Mouse (Mus musculus) embryonic facial prominence, embryonic 12.5 days (tissue): ENCODE data around the gene Gpr35. TPM values are rescaled to one million over a fixed set of nuclear protein-coding genes. Genes with fewer than 3 reads are reported as not detected.

Source experiments
- ATAC-seq: fragments of 200-750 bp; cut with Nextera tagmentation; 2 replicates; pipeline ENCODE4 v1.8.0; 2017; ENCODE audit not compliant: insufficient number of reproducible peaks, insufficient read depth, low FRiP score, low TSS enrichment
- H3K27ac ChIP-seq: fragments of 300-500 bp; sonication (generic); 2 replicates; pipeline ENCODE4 v1.5.1; 2016; ENCODE audit warnings: mild to moderate bottlenecking
- H3K27me3 ChIP-seq: fragments of 300-500 bp; sonication (generic); 2 replicates; pipeline ENCODE4 v1.6.1; 2016; ENCODE audit warnings: mild to moderate bottlenecking, moderate library complexity
- H3K36me3 ChIP-seq: fragments of 300-500 bp; sonication (generic); 2 replicates; pipeline ENCODE4 v1.6.1; 2016; ENCODE audit warnings: mild to moderate bottlenecking
- H3K4me1 ChIP-seq: fragments of 300-500 bp; sonication (generic); 2 replicates; pipeline ENCODE4 v1.6.1; 2016
- H3K4me2 ChIP-seq: fragments of 300-500 bp; sonication (generic); replicated peaks from 2 replicates; pipeline ENCODE4 v1.6.1; 2016; ENCODE audit warnings: mild to moderate bottlenecking, moderate library complexity
- H3K4me3 ChIP-seq: fragments of 300-500 bp; sonication (generic); 2 replicates; pipeline ENCODE4 v1.5.1; 2016; ENCODE audit warnings: mild to moderate bottlenecking
- H3K9ac ChIP-seq: fragments of 300-500 bp; sonication (generic); 2 replicates; pipeline ENCODE4 v1.6.1; 2016; ENCODE audit warnings: mild to moderate bottlenecking, moderate library complexity
- H3K9me3 ChIP-seq: fragments of 300-500 bp; sonication (generic); 2 replicates; pipeline ENCODE4 v1.6.1; 2016; ENCODE audit warnings: mild to moderate bottlenecking, moderate library complexity
- WGBS: fragments of 180-500 bp; shearing (Covaris S2); methylation state at CpG from one replicate; pipeline ENCODE4 v1.1.7; 2016; 5-methylcytosine and 5-hydroxymethylcytosine counted together
- polyA plus RNA-seq: library from polyadenylated mRNA; unstranded; fragments of >200 nt; fragmentation: Nextera tagmentation; extraction: Ambion mirVana; gene quantifications from 2 replicates; pipeline ENCODE4 v1.2.1, GENCODE M21; 2016

Gene Gpr35
- polyA plus RNA-seq, 1 experiment from 2014 or later = 0.36 TPM

- Histone ChIP-seq H3K4me3 (peak overlapping the region; percentile 82), H3K36me3 (peaks cover 26% of the 10 kb centered on the region), H3K9me3 (no peaks in the 10 kb centered on the region), H3K9ac (peak overlapping the region; percentile 89), H3K4me1 (peaks cover 33% of the 10 kb centered on the region), H3K27me3 (no peaks in the 10 kb centered on the region; the same call in 1 of the 2 replicates), H3K4me2 (peak overlapping the region; percentile 72), H3K27ac (no peak overlapping the region)
- 50% methylated on average over 8 of the region's 8 CpGs for WGBS
- ATAC-seq = no peak
Measured at GRCm38 (mm10) chr1:92911721-92912138, 38.9 kb upstream of the Gpr35 start.

- Histone ChIP-seq H3K27ac (no peak overlapping the region), H3K9ac (0 out of 2 replicates have a peak overlapping the region, but pooled peaks have one; percentile 26), H3K4me2 (peak overlapping the region; percentile 72), H3K4me3 (peak overlapping the region; percentile 82), H3K9me3 (no peaks in the 10 kb centered on the region), H3K36me3 (peaks cover 31% of the 10 kb centered on the region), H3K4me1 (peaks cover 32% of the 10 kb centered on the region), H3K27me3 (no peaks in the 10 kb centered on the region; the same call in 1 of the 2 replicates)
- no peak for ATAC-seq
- 45% methylated on average over 1 of the region's 1 CpGs for WGBS
Measured at GRCm38 (mm10) chr1:92912286-92912685, 38.4 kb upstream of the Gpr35 start.

GRCm38 (mm10) chr1:92914239-92914638, 36.4 kb upstream of the Gpr35 start:
- no peak overlapping the region for H3K27ac ChIP-seq
- no peak overlapping the region for H3K4me3 ChIP-seq
- H3K9ac ChIP-seq = no peak overlapping the region
- H3K9me3 ChIP-seq = no peaks in the 10 kb centered on the region
- no peak overlapping the region for H3K4me2 ChIP-seq
- ATAC-seq = no peak
- H3K27me3 ChIP-seq = no peaks in the 10 kb centered on the region
- H3K4me1 ChIP-seq = peaks cover 25% of the 10 kb centered on the region
- peaks cover 51% of the 10 kb centered on the region for H3K36me3 ChIP-seq
- WGBS = 78% methylated on average over 4 of the region's 4 CpGs

GRCm38 (mm10) chr1:92914993-92915392, 35.7 kb upstream of the Gpr35 start:
- 91% methylated on average over 11 of the region's 11 CpGs for WGBS
- Histone ChIP-seq H3K4me2 (no peak overlapping the region), H3K9me3 (no peaks in the 10 kb centered on the region), H3K4me3 (no peak overlapping the region), H3K4me1 (peaks cover 20% of the 10 kb centered on the region), H3K27me3 (no peaks in the 10 kb centered on the region), H3K36me3 (peaks cover 58% of the 10 kb centered on the region), H3K9ac (no peak overlapping the region), H3K27ac (no peak overlapping the region)
- no peak for ATAC-seq

- Histone ChIP-seq H3K9ac (no peak overlapping the region), H3K4me3 (no peak overlapping the region), H3K4me1 (peaks cover 13% of the 10 kb centered on the region), H3K27me3 (no peaks in the 10 kb centered on the region), H3K9me3 (no peaks in the 10 kb centered on the region), H3K27ac (no peak overlapping the region), H3K36me3 (peaks cover 68% of the 10 kb centered on the region), H3K4me2 (no peak overlapping the region)
- no peak for ATAC-seq
- WGBS = 94% methylated on average over 9 of the region's 9 CpGs
Measured at GRCm38 (mm10) chr1:92916725-92917124, 33.9 kb upstream of the Gpr35 start.

- H3K4me1 ChIP-seq = no peaks in the 10 kb centered on the region
- no peaks in the 10 kb centered on the region for H3K9me3 ChIP-seq
- peaks cover 66% of the 10 kb centered on the region for H3K36me3 ChIP-seq
- ATAC-seq = no peak
- no peak overlapping the region for H3K4me3 ChIP-seq
- H3K4me2 ChIP-seq = no peak overlapping the region
- H3K9ac ChIP-seq = no peak overlapping the region
- 97% methylated on average over 11 of the region's 11 CpGs for WGBS
- H3K27ac ChIP-seq = no peak overlapping the region
- H3K27me3 ChIP-seq = no peaks in the 10 kb centered on the region
Measured at GRCm38 (mm10) chr1:92919151-92919550, 31.5 kb upstream of the Gpr35 start.

- peaks cover 62% of the 10 kb centered on the region for H3K36me3 ChIP-seq
- H3K9me3 ChIP-seq = no peaks in the 10 kb centered on the region
Measured at GRCm38 (mm10) chr1:92919775-92920174, 30.9 kb upstream of the Gpr35 start.

GRCm38 (mm10) chr1:92920474-92921200, 30.0 kb upstream of the Gpr35 start:
- Histone ChIP-seq H3K4me3 (no peak overlapping the region), H3K9me3 (no peaks in the 10 kb centered on the region), H3K36me3 (peaks cover 53% of the 10 kb centered on the region), H3K27me3 (no peaks in the 10 kb centered on the region), H3K9ac (no peak overlapping the region), H3K4me2 (no peak overlapping the region), H3K27ac (no peak overlapping the region), H3K4me1 (no peaks in the 10 kb centered on the region)
- WGBS = 82% methylated on average over 7 of the region's 7 CpGs
- no peak for ATAC-seq

More at GRCm38 (mm10) chr1:92919775-92920174, 30.9 kb upstream of the Gpr35 start:
- Histone ChIP-seq H3K9ac (no peak overlapping the region), H3K4me3 (no peak overlapping the region), H3K4me1 (no peaks in the 10 kb centered on the region), H3K27ac (no peak overlapping the region), H3K27me3 (no peaks in the 10 kb centered on the region), H3K4me2 (no peak overlapping the region)
- no peak for ATAC-seq
- WGBS = 81% methylated on average over 12 of the region's 12 CpGs

GRCm38 (mm10) chr1:92921496-92921895, 29.2 kb upstream of the Gpr35 start:
- no peak for ATAC-seq
- Histone ChIP-seq H3K4me3 (no peak overlapping the region), H3K4me1 (no peaks in the 10 kb centered on the region), H3K9ac (no peak overlapping the region), H3K9me3 (no peaks in the 10 kb centered on the region), H3K27ac (no peak overlapping the region), H3K4me2 (no peak overlapping the region), H3K36me3 (peaks cover 45% of the 10 kb centered on the region), H3K27me3 (no peaks in the 10 kb centered on the region)
- 86% methylated on average over 4 of the region's 4 CpGs for WGBS

GRCm38 (mm10) chr1:92930171-92930706, 20.4 kb upstream of the Gpr35 start:
- no peak for ATAC-seq
- Histone ChIP-seq H3K4me1 (peaks cover 6% of the 10 kb centered on the region; the same call in 1 of the 2 replicates), H3K4me3 (no peak overlapping the region), H3K27ac (no peak overlapping the region), H3K27me3 (no peaks in the 10 kb centered on the region), H3K9me3 (peaks cover 5% of the 10 kb centered on the region), H3K36me3 (no peaks in the 10 kb centered on the region), H3K9ac (no peak overlapping the region), H3K4me2 (no peak overlapping the region)
- WGBS = 25% methylated on average over 1 of the region's 1 CpGs

- H3K4me3 ChIP-seq = peak overlapping the region; percentile 65
- 85% methylated on average over 4 of the region's 4 CpGs for WGBS
- H3K27ac ChIP-seq = peak overlapping the region; percentile 94
- no peak for ATAC-seq
- H3K9ac ChIP-seq = peak overlapping the region; percentile 74
- peak overlapping the region; percentile 68 for H3K4me2 ChIP-seq
- peaks cover 12% of the 10 kb centered on the region for H3K4me1 ChIP-seq
- peaks cover 5% of the 10 kb centered on the region for H3K9me3 ChIP-seq
- no peaks in the 10 kb centered on the region for H3K27me3 ChIP-seq
- peaks cover 12% of the 10 kb centered on the region for H3K36me3 ChIP-seq
Measured at GRCm38 (mm10) chr1:92933611-92934010, 17.1 kb upstream of the Gpr35 start.

GRCm38 (mm10) chr1:92934182-92934827, 16.4 kb upstream of the Gpr35 start, which contains the start of gene Capn10:
Gene Capn10, plus strand, starts transcription at chr1:92934376.
- Histone ChIP-seq H3K4me1 (peaks cover 12% of the 10 kb centered on the region), H3K9ac (peak within 1 kb of the TSS; percentile 74), H3K4me2 (peak within 1 kb of the TSS; percentile 68), H3K9me3 (peaks cover 5% of the 10 kb centered on the region), H3K4me3 (peak within 1 kb of the TSS; percentile 65), H3K36me3 (peaks cover 19% of the 10 kb centered on the region), H3K27ac (peak within 1 kb of the TSS; percentile 94), H3K27me3 (no peaks in the 10 kb centered on the region)
- peak; percentile 99 for ATAC-seq
- under 1% methylated on average over 45 of the region's 45 CpGs for WGBS
